Mouse (Mus musculus): Measurements from ENCODE around the gene Tcea3.
A peak's percentile ranks its signal among the peaks of the same experiment; 100 is the strongest.

Tcea3 gene

GRCm38 (mm10) chr4:136282621-136283480 is 35.3 kb downstream of the Tcea3 start:
- peak; percentile 41 to 45 for DNase-seq

- no peak for DNase-seq
Measured at GRCm38 (mm10) chr4:136283783-136284182, 36.3 kb downstream of the Tcea3 start.

GRCm38 (mm10) chr4:136284455-136284854 is 36.9 kb downstream of the Tcea3 start, which contains the start of gene Zfp46:
Zfp46 (plus strand) TSS chr4:136284683.
- DNase-seq = peak; percentile 84 to 87

- no peak for DNase-seq
Measured at GRCm38 (mm10) chr4:136284891-136285290, 37.4 kb downstream of the Tcea3 start.

- DNase-seq = peak; percentile 95 to 98
Measured at GRCm38 (mm10) chr4:136285348-136285810, 37.9 kb downstream of the Tcea3 start.

- DNase-seq = peak; percentile 96 to 98
Measured at GRCm38 (mm10) chr4:136285811-136286371, 38.4 kb downstream of the Tcea3 start.

GRCm38 (mm10) chr4:136289918-136290780 is 42.6 kb downstream of the Tcea3 start:
- DNase-seq = no peak

- DNase-seq = no peak
Measured at GRCm38 (mm10) chr4:136290781-136291595, 43.5 kb downstream of the Tcea3 start.

GRCm38 (mm10) chr4:136291692-136292091 is 44.2 kb downstream of the Tcea3 start:
- DNase-seq = no peak

- no peak for DNase-seq
Measured at GRCm38 (mm10) chr4:136295941-136296340, 48.4 kb downstream of the Tcea3 start.

- no peak for DNase-seq
Measured at GRCm38 (mm10) chr4:136302462-136302861, 54.9 kb downstream of the Tcea3 start.

- DNase-seq = peak; percentile 44 to 45
Measured at GRCm38 (mm10) chr4:136304181-136304580, 56.7 kb downstream of the Tcea3 start.

- DNase-seq = no peak
Measured at GRCm38 (mm10) chr4:136308355-136308754, 60.8 kb downstream of the Tcea3 start.

- peak; percentile 67 to 68 for DNase-seq
Measured at GRCm38 (mm10) chr4:136309780-136310179, 62.3 kb downstream of the Tcea3 start.

- DNase-seq = peak; percentile 100
Measured at GRCm38 (mm10) chr4:136310229-136311041, 62.9 kb downstream of the Tcea3 start, which contains the start of gene Hnrnpr. Hnrnpr (plus strand) TSS chr4:136310942.

- DNase-seq = peak; percentile 69 to 70
Measured at GRCm38 (mm10) chr4:136311042-136311999, 63.8 kb downstream of the Tcea3 start.

GRCm38 (mm10) chr4:136312616-136313015 is 65.1 kb downstream of the Tcea3 start:
- no peak for DNase-seq

GRCm38 (mm10) chr4:136317667-136318066 is 70.1 kb downstream of the Tcea3 start:
- DNase-seq = no peak

- no peak for DNase-seq
Measured at GRCm38 (mm10) chr4:136320016-136320415, 72.5 kb downstream of the Tcea3 start.

- peak in 1 of 2 experiments; percentile 12 for DNase-seq
Measured at GRCm38 (mm10) chr4:136324226-136324625, 76.7 kb downstream of the Tcea3 start.
